Mouse (Mus musculus): ENCODE results near the gene Loxl1.
A peak's percentile ranks its signal among the peaks of the same experiment; 100 is the strongest.

Gene Loxl1

DNA sequence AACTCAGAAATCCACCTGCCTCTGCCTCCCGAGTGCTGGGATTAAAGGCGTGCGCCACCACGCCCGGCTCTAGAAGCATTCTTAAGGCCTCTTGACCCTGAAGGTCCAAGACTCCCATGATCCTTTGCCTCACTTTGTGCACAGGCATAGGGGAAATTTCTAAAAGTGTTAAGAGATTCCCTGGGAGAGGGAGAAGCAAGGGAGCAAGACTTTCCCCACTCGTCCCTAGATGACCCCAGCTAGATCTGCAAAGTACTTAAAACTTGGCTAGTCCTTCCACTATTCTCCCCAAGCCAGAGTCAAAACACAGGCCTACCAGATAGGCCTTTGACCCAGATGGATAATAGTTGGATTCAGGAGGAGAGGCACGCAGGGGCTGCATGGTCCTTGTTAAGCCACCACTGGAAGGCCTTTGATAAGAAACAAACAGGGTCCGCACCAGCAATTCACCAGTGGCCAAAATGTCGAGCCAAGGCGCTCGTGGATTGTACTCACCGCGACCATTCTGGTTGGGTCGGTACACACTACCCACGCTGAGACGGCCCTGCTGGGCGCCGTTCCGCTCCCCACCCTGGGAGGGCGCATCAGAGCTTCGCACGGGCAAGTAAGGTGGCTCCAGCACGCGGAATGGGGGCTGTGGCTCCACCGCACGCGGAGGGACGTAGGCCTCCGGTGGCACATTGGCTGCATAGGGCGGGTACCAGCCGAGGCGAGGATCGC, 1.6 kb downstream of the Loxl1 start:
- no peak for DNase-seq (ENCODE audit: low read depth)

DNA sequence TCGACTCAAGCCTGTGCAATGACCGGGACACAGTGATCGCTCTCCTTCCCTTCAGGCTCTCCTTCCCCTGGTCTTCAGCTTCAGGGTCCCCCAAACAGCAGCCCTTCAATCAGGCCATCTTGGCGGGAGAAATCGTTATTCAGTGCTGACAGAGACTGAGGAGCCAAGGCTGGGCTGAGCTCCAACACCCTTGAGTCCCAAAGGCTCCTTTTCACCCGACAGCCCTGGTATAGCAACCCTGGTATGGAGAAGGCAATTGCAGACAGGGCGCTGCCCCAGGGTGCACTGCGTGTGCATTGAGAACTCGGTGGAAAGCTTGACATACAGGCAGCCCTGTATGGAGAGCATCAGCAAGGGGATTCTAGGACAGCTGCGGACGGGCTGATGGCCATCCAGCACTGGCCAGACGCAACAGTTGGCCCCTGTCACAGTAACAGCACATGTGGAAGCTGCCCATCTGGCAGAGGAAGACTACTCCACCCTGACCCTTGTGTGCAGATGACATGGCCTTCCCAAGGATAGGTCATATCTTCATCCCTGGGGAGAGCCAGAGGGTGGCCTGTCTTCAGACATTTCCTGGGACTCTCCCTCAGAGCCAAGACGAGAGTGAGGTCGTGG, 2.8 kb downstream of the Loxl1 start:
- DNase-seq (ENCODE audit: low read depth), result no peak

DNA sequence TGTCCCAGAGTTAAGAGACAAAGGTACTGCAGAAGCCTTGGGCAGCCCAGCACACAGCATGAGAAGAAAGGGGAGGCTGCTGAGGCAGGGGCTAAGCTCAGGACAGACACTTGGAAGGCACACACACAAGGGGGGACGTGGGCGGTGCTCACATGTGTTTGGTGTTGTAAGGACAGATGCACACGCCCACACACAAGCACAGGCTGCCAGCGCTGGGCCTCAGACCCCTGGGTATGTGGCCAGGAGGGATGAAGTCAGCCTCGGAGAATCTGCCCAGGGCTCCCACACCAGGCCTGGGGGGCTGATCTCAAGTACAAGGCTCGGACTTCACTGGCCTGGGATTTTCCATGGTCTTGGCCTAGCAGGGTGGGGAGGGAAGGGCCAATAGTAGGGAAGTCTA, 4.6 kb downstream of the Loxl1 start:
- peak; percentile 94 for DNase-seq (ENCODE audit: low read depth)

DNA sequence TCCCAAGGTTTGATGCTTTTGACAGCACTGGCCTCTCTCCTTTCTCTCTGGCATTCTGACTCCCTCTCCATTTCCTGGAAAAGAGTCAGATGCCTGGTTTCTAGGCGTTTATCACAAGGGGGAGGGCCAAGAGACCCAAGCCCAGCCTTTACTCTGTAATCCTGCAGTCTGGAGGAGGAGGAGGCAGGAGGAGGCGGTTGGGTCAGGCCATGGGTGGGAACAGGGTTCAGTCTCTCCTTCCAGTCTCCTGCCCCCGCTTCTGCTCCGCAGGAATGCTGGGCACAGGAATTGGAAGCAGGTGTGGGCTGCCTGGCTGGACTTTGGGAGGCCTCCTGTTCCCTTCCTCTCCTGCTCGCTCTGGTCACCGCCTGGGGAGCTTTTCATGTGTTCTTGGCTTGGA, 7.3 kb downstream of the Loxl1 start:
- peak; percentile 95 for DNase-seq (ENCODE audit: low read depth)

DNA sequence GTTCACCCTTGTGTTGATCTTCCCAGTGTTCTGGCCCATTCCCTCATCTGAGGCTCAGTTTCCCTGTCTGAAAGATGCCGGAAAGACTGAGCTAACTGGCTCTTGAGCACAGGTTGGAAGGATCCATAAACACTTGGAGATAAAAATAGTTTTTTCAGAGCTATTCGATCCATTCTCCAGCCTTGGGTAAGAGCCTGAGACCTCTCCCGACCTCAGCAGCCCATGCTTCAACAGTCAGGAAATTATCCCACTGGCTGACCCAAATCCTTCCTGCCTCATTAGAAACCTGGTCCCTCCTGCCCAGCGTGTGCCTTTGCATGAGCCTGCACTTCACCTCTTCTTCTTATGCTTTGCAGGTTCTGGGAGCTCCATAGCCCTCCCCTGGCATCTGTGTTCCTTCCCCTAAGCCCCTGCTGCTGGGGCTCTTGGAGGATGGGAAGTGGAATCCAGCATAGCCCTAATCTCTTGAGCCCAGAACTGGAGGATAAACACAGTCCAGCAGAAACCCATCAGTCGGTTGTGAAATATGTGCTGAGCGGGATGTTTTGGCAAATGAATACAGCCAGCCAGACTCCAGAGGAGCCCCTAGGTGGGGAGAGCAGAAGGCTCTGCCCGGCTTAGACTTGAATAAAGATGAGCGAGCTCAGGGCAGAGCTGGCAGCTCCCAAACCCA, 9.3 kb downstream of the Loxl1 start:
- DNase-seq (ENCODE audit: low read depth), result no peak

DNA sequence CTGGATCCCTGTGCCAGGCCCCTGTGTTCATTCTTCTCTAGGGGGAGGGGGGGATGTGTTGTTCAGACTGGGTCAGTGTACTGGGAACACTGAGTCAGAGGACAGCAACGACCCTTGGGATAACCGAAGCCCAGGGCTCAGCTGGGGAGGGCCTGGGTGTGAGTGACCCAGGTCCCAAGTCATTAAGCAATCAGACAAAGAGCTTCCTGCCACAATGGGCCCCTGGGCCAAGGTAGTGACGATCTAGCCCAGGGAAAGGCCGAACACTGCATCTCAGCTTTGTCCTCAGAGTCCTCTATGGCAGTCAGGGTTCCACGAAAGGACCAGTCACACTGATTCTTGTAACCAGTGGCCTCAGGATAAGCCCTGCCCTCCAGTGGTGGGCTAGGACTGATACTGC, 9.9 kb downstream of the Loxl1 start:
- DNase-seq (ENCODE audit: low read depth), result no peak

- no peak for DNase-seq (ENCODE audit: low read depth)
These were observed 13.6 kb downstream of the Loxl1 start for GRCm38 (mm10) chr9:58299356-58299799.

DNA sequence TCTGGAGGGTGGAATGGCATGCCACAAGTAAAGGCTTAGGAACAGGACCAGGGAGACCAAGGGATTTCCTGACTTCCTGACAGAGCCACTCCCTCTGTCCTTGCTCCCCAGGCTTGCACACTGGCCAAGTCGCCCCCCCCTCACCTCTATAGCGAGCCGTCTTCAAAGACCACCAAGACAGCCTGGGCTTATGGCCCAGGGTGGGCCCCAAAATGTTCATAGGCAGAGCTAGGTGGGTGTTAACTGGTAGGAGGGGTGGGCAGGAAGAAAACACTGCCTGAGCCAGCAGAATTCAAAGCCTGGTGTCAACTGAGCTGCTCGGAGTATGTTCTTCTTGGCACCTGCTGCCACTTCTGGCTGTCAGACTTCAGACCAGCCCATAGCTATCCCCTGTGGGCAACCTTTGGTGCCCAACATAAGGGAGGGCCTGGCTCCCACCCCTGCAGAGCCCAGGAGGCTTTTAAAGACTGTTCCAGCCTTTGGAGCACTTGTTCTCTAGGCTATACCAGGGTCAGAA, 15.0 kb downstream of the Loxl1 start:
- no peak for DNase-seq (ENCODE audit: low read depth)

DNA sequence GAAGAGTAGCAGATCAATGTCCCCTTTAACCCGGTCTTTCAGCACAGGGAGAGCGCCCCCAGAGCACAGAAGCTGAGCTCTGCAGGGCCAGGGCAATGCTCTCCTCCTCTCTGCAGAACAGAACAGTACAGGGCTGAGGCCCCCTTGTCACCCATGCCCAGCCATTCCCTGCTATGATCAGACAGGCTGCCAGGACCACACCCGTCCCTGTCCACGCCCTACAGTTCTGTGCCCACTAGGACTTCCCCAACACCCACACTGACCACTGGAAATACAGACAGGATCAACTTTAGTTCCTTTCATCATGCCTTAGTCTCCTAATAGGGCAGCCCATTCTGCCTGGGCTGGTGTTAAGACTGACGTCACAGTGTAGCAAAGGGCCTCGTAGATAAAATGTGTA, 15.9 kb downstream of the Loxl1 start:
- no peak for DNase-seq (ENCODE audit: low read depth)

GRCm38 (mm10) chr9:58295766-58296361, 17.1 kb downstream of the Loxl1 start:
- peak; percentile 97 for DNase-seq (ENCODE audit: low read depth)

DNA sequence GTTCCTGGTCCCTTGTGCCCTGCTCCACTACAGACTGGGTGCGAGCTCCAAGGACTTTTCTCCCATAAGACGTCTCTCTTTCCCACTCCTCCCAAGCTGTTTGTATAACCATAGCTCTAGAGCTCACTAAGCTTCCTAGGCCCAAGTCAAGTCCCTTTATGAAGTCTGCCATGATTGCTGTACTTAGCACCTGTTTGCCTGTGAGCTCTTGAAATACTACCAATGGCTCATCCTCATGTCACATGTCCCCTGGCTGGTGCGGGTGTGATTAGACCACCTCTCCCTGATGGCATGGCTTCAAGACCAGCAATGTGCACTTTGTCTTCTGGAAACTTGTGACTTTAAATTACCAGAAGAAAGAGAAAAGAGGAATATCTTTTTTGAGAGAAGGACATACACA, 17.6 kb downstream of the Loxl1 start:
- no peak for DNase-seq (ENCODE audit: low read depth)

DNA sequence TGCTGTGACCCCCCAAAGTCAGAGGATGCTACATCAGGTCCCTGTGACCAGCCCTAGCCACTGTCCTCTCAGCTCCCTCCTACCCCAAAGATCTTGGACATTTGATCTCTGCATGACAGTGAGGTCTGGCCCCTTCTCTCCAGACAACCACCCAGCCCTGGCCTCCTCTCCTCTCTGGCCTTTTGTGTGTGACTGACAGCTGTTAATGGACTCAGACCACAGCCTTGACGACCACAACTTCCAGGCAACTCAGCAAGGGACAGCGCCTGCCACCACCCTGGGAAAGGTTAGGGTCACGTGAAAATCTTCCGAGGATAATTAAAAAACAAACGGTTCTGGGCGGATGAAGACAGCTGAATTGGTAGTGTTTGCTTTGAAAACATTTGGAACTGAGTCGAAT, 18.5 kb downstream of the Loxl1 start:
- DNase-seq (ENCODE audit: low read depth), result no peak

DNA sequence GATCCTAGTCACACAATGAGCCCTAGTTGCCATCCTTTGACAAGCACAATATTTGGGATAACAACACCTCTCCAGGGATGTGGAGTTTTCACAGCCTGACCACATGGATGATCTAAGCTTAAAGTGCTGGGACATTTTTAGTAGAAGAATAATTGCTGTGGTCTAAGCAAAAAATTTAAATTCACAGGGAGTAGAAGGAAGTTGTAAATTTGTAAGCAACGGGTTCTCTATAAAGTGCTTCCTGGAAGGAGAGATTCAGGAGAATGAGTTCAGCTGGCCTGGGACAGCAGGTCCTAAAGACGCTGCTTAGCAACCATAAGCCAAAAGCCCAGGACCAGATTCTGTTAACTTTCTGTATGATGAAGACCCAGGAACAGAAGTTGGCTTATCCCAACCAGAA, 23.1 kb downstream of the Loxl1 start:
- no peak for DNase-seq (ENCODE audit: low read depth)

DNA sequence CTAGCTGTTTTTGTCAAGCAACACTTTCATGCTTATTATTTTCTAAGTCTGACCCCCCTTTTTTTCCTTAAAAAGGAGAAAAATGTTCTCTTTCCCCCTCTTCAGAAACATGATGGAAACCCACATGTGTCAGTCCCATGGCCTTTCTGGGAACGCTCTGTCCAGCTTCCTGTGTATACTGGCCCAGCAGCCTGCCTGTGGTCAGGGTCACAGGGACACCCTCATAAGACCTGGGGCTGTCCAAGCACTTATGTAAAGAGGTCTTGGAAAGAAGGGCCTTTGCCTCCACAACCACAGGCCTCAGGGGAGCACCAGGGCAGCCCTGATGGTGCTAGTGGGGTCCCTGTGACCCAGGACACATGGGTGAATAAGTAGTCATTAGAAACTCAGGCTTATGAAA, 23.9 kb downstream of the Loxl1 start:
- DNase-seq (ENCODE audit: low read depth), result no peak

DNA sequence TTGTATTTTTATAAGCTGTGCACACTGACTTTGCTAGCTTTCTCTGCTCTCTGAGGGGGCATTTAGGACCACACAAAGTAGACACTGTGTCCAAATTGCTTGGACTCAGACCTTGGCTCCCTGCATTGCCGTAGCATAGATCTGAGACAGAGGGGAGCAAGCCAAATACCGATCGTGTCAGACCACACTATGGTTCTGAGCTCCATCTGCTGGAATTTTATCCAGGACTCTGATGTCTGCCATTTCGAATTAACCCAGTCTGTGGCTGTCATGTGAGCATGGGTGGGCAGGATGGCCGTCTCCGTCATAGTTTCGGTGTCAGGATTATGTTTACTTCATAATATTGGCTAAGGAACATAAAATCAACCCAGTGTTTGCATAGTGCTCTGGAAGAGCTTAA, 29.6 kb downstream of the Loxl1 start:
- peak; percentile 88 for DNase-seq (ENCODE audit: low read depth)

DNA sequence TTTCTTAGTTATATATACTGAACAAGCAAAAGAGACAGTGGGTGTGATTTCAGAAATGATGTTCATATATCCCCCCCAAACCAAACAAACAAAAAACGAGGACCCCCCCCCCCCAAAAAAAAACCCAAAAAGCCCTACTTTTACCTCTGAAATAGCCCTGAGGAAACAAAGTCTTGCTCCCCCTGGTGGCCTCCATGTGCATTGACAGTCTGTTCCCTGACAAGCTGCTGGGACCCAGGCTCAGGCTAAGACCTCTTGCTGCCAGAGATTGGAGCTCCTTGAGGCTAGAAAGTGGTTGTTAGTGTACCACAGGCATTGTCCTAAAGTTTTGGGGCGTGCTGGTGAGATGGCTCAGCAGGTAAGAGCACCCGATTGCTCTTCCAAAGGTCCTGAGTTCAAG, 31.4 kb downstream of the Loxl1 start:
- DNase-seq (ENCODE audit: low read depth), result no peak

GRCm38 (mm10) chr9:58280259-58281109, 32.5 kb downstream of the Loxl1 start:
- no peak for DNase-seq (ENCODE audit: low read depth)

DNA sequence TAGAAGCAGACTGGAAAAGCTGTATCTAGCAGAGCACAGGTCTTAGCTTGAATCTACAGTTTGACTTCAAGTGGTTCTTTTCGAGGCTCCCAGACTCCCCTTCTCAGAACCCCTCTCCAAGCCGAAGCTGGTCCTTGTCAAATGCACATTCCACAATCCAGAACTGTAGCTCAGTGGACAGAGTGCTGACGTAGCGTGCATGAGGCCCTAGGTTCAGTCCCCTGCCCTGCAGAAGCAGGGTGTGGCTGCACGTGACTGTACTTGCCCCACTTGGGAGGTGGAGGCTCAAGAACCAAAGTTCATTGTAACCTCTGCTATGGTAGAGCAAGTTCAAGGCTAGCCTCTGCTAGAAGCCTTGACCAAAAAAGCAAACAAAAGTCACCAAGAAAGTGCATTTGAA, 33.2 kb downstream of the Loxl1 start:
- DNase-seq (ENCODE audit: low read depth), result no peak

DNA sequence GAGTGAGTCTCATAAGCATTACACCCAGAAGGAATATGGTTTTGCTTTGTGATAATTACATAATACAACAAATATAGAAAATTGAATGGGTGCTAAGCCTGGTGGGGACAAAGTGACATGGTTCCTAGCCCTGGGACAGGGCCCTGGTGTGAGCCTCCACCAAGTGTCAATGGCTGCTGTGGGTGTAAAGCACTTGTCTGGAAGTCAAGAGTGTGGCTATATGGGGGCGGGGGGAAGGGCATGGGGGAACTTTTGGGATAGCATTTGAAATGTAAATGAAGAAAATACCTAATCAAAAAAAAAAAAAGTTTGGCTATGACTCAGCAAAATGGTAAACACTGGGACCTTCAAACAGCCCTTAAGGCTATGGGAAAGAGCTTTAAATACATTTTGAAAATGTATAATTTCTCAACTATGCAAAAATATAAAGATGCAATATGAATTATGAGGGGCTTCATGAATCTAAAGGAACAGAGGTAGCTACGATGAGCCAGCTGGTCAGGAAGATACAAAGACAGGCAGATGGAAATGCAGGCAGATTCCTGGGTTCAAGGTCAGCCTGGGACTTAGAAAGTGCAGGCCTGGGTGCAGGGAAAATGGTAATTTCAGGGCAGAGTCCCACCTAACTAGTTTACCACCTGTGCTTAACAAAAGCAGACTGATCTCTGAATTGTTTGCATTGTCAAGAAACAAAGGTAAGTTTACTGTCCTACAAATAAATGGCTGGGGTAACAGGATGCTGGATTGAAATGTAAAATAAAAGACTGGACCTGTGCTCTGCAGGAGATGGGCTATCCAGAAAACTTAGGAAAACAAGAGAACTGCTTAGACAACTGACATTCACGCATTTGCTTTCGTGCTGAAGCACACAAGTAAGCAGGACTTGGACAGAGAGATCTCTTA, 33.9 kb downstream of the Loxl1 start:
- no peak for DNase-seq (ENCODE audit: low read depth)

GRCm38 (mm10) chr9:58278313-58278712, 34.7 kb downstream of the Loxl1 start:
- DNase-seq (ENCODE audit: low read depth), result no peak

- no peak for DNase-seq (ENCODE audit: low read depth)
These were observed 36.6 kb downstream of the Loxl1 start for GRCm38 (mm10) chr9:58276346-58276745.

Data from fibroblast of lung, adult 2 months (primary cell).